Mouse (Mus musculus) midbrain, embryonic 12.5 days (tissue): ENCODE results near the gene Hivep3. TPM values are rescaled to one million over a fixed set of nuclear protein-coding genes. Genes with fewer than 3 reads are reported as not detected.

Experiments
- ATAC-seq: fragments of 200-750 bp; cut with Nextera tagmentation; 2 replicates; pipeline ENCODE4 v1.8.0; 2017; ENCODE audit warnings: low read depth, moderate TSS enrichment, moderate library complexity; ENCODE audit not compliant: low FRiP score
- H3K27ac ChIP-seq: fragments of 300-500 bp; sonication (generic); replicated peaks from 2 replicates; pipeline ENCODE4 v1.5.1; 2016; ENCODE audit warnings: mild to moderate bottlenecking
- H3K27me3 ChIP-seq: fragments of 300-500 bp; sonication (generic); 2 replicates; pipeline ENCODE4 v1.6.1; 2016; ENCODE audit warnings: mild to moderate bottlenecking
- H3K36me3 ChIP-seq: fragments of 300-500 bp; sonication (generic); 2 replicates; pipeline ENCODE4 v1.6.1; 2016
- H3K4me1 ChIP-seq: fragments of 300-500 bp; sonication (generic); 2 replicates; pipeline ENCODE4 v1.6.1; 2016
- H3K4me2 ChIP-seq: fragments of 300-500 bp; sonication (generic); replicated peaks from 2 replicates; pipeline ENCODE4 v1.6.1; 2016; ENCODE audit warnings: mild to moderate bottlenecking, moderate library complexity
- H3K4me3 ChIP-seq: fragments of 300-500 bp; sonication (generic); 2 replicates; pipeline ENCODE4 v1.5.1; 2016; ENCODE audit warnings: mild to moderate bottlenecking
- H3K9ac ChIP-seq: fragments of 300-500 bp; sonication (generic); replicated peaks from 2 replicates; pipeline ENCODE4 v1.6.1; 2016; ENCODE audit warnings: mild to moderate bottlenecking, moderate library complexity
- H3K9me3 ChIP-seq: fragments of 300-500 bp; sonication (generic); 2 replicates; pipeline ENCODE4 v1.6.1; 2016; ENCODE audit warnings: mild to moderate bottlenecking
- WGBS: fragments of 180-500 bp; shearing (Covaris S2); methylation state at CpG from one replicate; pipeline ENCODE4 v1.1.7; 2016; 5-methylcytosine and 5-hydroxymethylcytosine counted together
- polyA plus RNA-seq: library from polyadenylated mRNA; unstranded; fragments of >200 nt; fragmentation: Nextera tagmentation; extraction: Ambion mirVana; gene quantifications from 2 replicates; pipeline ENCODE4 v1.2.1, GENCODE M21; 2016

Gene Hivep3
- polyA plus RNA-seq, 1 experiment from 2014 or later: 4.5 TPM

- Histone ChIP-seq H3K27ac (no peak overlapping the region), H3K9ac (no peak overlapping the region), H3K4me3 (no peak overlapping the region), H3K36me3 (no peaks in the 10 kb centered on the region), H3K9me3 (peaks cover 7% of the 10 kb centered on the region), H3K27me3 (no peaks in the 10 kb centered on the region), H3K4me2 (no peak overlapping the region), H3K4me1 (no peaks in the 10 kb centered on the region)
- no peak for ATAC-seq
- 78% methylated on average over 12 of the region's 12 CpGs for WGBS
Measured at GRCm38 (mm10) chr4:119947232-119948162, 213.9 kb downstream of the Hivep3 start.

- H3K9me3 ChIP-seq: peaks cover 7% of the 10 kb centered on the region
- ATAC-seq: no peak
- no peak overlapping the region for H3K4me3 ChIP-seq
- no peak overlapping the region for H3K9ac ChIP-seq
- no peaks in the 10 kb centered on the region for H3K4me1 ChIP-seq
- H3K27ac ChIP-seq: no peak overlapping the region
- WGBS: 83% methylated on average over 6 of the region's 6 CpGs
- no peak overlapping the region for H3K4me2 ChIP-seq
- no peaks in the 10 kb centered on the region for H3K27me3 ChIP-seq
- H3K36me3 ChIP-seq: no peaks in the 10 kb centered on the region
Measured at GRCm38 (mm10) chr4:119948406-119948805, 214.8 kb downstream of the Hivep3 start.

GRCm38 (mm10) chr4:119948922-119949614 is 215.5 kb downstream of the Hivep3 start:
- WGBS: 84% methylated on average over 12 of the region's 12 CpGs
- ATAC-seq: no peak
- H3K9ac ChIP-seq: no peak overlapping the region

GRCm38 (mm10) chr4:119950181-119950580 is 216.6 kb downstream of the Hivep3 start:
- ATAC-seq: no peak
- no peaks in the 10 kb centered on the region for H3K27me3 ChIP-seq
- peaks cover 7% of the 10 kb centered on the region for H3K9me3 ChIP-seq
- WGBS: 83% methylated on average over 5 of the region's 5 CpGs
- no peak overlapping the region for H3K9ac ChIP-seq
- H3K36me3 ChIP-seq: no peaks in the 10 kb centered on the region
- H3K4me3 ChIP-seq: no peak overlapping the region
- H3K4me1 ChIP-seq: no peaks in the 10 kb centered on the region
- no peak overlapping the region for H3K4me2 ChIP-seq
- H3K27ac ChIP-seq: no peak overlapping the region

More at GRCm38 (mm10) chr4:119948922-119949614, 215.5 kb downstream of the Hivep3 start:
- H3K27me3 ChIP-seq: no peaks in the 10 kb centered on the region
- H3K36me3 ChIP-seq: no peaks in the 10 kb centered on the region
- H3K4me2 ChIP-seq: no peak overlapping the region
- H3K27ac ChIP-seq: no peak overlapping the region
- peaks cover 7% of the 10 kb centered on the region for H3K9me3 ChIP-seq
- no peaks in the 10 kb centered on the region for H3K4me1 ChIP-seq
- no peak overlapping the region for H3K4me3 ChIP-seq

- H3K36me3 ChIP-seq: no peaks in the 10 kb centered on the region
- H3K4me2 ChIP-seq: no peak overlapping the region
- no peak for ATAC-seq
- 83% methylated on average over 1 of the region's 1 CpGs for WGBS
- no peaks in the 10 kb centered on the region for H3K27me3 ChIP-seq
- H3K4me3 ChIP-seq: no peak overlapping the region
- H3K9me3 ChIP-seq: no peaks in the 10 kb centered on the region
- H3K27ac ChIP-seq: no peak overlapping the region
- H3K9ac ChIP-seq: no peak overlapping the region
- H3K4me1 ChIP-seq: no peaks in the 10 kb centered on the region
Measured at GRCm38 (mm10) chr4:119951081-119951480, 217.5 kb downstream of the Hivep3 start.

GRCm38 (mm10) chr4:119955008-119955407 is 221.4 kb downstream of the Hivep3 start:
- no peak overlapping the region for H3K4me3 ChIP-seq

GRCm38 (mm10) chr4:119957970-119958369 is 224.4 kb downstream of the Hivep3 start:
- 85% methylated on average over 2 of the region's 2 CpGs for WGBS
- H3K4me2 ChIP-seq: no peak overlapping the region
- ATAC-seq: no peak

More at GRCm38 (mm10) chr4:119955008-119955407, 221.4 kb downstream of the Hivep3 start:
- Histone ChIP-seq H3K4me1 (no peaks in the 10 kb centered on the region), H3K36me3 (no peaks in the 10 kb centered on the region), H3K27ac (no peak overlapping the region), H3K9me3 (no peaks in the 10 kb centered on the region), H3K4me2 (no peak overlapping the region), H3K27me3 (no peaks in the 10 kb centered on the region), H3K9ac (no peak overlapping the region)
- WGBS: 89% methylated on average over 7 of the region's 7 CpGs
- no peak for ATAC-seq

GRCm38 (mm10) chr4:119959293-119959692 is 225.7 kb downstream of the Hivep3 start:
- Histone ChIP-seq H3K27me3 (no peaks in the 10 kb centered on the region), H3K4me3 (no peak overlapping the region), H3K36me3 (no peaks in the 10 kb centered on the region), H3K4me1 (no peaks in the 10 kb centered on the region), H3K27ac (no peak overlapping the region), H3K9me3 (no peaks in the 10 kb centered on the region), H3K9ac (no peak overlapping the region), H3K4me2 (no peak overlapping the region)
- 78% methylated on average over 7 of the region's 7 CpGs for WGBS
- no peak for ATAC-seq

More at GRCm38 (mm10) chr4:119957970-119958369, 224.4 kb downstream of the Hivep3 start:
- no peaks in the 10 kb centered on the region for H3K27me3 ChIP-seq
- H3K9me3 ChIP-seq: no peaks in the 10 kb centered on the region
- no peak overlapping the region for H3K9ac ChIP-seq
- no peaks in the 10 kb centered on the region for H3K4me1 ChIP-seq
- H3K4me3 ChIP-seq: no peak overlapping the region
- H3K27ac ChIP-seq: no peak overlapping the region
- H3K36me3 ChIP-seq: no peaks in the 10 kb centered on the region

- Histone ChIP-seq H3K9me3 (no peaks in the 10 kb centered on the region), H3K27ac (no peak overlapping the region), H3K4me2 (no peak overlapping the region), H3K4me3 (no peak overlapping the region), H3K9ac (no peak overlapping the region), H3K27me3 (no peaks in the 10 kb centered on the region), H3K4me1 (no peaks in the 10 kb centered on the region), H3K36me3 (no peaks in the 10 kb centered on the region)
- no peak for ATAC-seq
- WGBS: 88% methylated on average over 1 of the region's 1 CpGs
Measured at GRCm38 (mm10) chr4:119959873-119960272, 226.3 kb downstream of the Hivep3 start.

- Histone ChIP-seq H3K4me3 (no peak overlapping the region), H3K9me3 (no peaks in the 10 kb centered on the region), H3K4me2 (no peak overlapping the region), H3K9ac (no peak overlapping the region), H3K27me3 (no peaks in the 10 kb centered on the region), H3K36me3 (no peaks in the 10 kb centered on the region), H3K27ac (no peak overlapping the region), H3K4me1 (no peaks in the 10 kb centered on the region)
- ATAC-seq: no peak
- 85% methylated on average over 6 of the region's 6 CpGs for WGBS
Measured at GRCm38 (mm10) chr4:119960523-119960922, 226.9 kb downstream of the Hivep3 start.

GRCm38 (mm10) chr4:119961164-119961563 is 227.6 kb downstream of the Hivep3 start:
- Histone ChIP-seq H3K4me2 (no peak overlapping the region), H3K9me3 (no peaks in the 10 kb centered on the region), H3K27ac (no peak overlapping the region), H3K27me3 (no peaks in the 10 kb centered on the region), H3K9ac (no peak overlapping the region), H3K4me3 (no peak overlapping the region), H3K4me1 (no peaks in the 10 kb centered on the region), H3K36me3 (no peaks in the 10 kb centered on the region)
- WGBS: 82% methylated on average over 5 of the region's 5 CpGs
- no peak for ATAC-seq

GRCm38 (mm10) chr4:119962066-119962465 is 228.5 kb downstream of the Hivep3 start:
- H3K9ac ChIP-seq: no peak overlapping the region
- H3K4me2 ChIP-seq: no peak overlapping the region
- ATAC-seq: no peak
- no peaks in the 10 kb centered on the region for H3K9me3 ChIP-seq
- no peak overlapping the region for H3K4me3 ChIP-seq
- no peaks in the 10 kb centered on the region for H3K36me3 ChIP-seq
- no peaks in the 10 kb centered on the region for H3K27me3 ChIP-seq
- H3K27ac ChIP-seq: no peak overlapping the region
- 88% methylated on average over 5 of the region's 5 CpGs for WGBS
- H3K4me1 ChIP-seq: no peaks in the 10 kb centered on the region
